In the genomic region with DNA sequence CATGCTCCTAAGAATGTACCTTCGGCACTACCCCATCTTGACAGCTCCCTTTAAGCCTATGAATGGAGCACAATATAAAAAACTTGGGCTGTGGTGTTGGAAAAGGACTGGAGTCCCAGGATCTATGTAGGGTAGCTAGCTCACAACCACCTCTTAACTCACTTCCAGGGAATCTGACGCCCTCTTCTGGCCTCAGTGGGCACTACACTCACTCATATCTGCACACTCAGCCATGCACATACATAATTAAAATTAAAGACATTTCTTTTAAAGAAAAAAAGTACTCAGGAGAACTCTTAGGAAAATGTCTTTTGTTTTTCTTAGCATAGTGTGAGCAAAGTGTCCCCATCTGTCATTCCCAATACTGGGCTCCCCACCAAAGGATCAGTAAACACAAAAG, we compare ENCODE assay signal across 9 mouse cellular contexts.
DNase-seq lines count a peak whose midpoint lies in the region; ATAC-seq and TF ChIP-seq lines count a peak whose summit lies in the region.
"Had no signal": no experiment of that assay in that cellular context is flagged by ENCODE, and none has a peak within 500 bp of the region (broad histone marks: within the 10 kb centered on the region; RNA-seq: fewer than 3 reads in every experiment).

No protein-coding gene starts in this region.

- no peaks in the 10 kb centered on the region for H3K27me3 ChIP-seq in heart, postnatal 0 days (ENCODE audit: control insufficient read depth, insufficient read depth, low read length)
- H3K27me3 ChIP-seq in heart, embryonic 12.5 days (replicated peaks): no peaks in the 10 kb centered on the region

- no peak overlapping the region for H3K4me3 ChIP-seq in heart, postnatal 0 days (ENCODE audit: low read depth, low read length)
- H3K4me3 ChIP-seq in heart, embryonic 12.5 days: no peak overlapping the region
- H3K4me3 ChIP-seq: forebrain, embryonic 10.5 days had no signal

- H3K36me3 ChIP-seq in heart, postnatal 0 days (replicated peaks; ENCODE audit: control insufficient read depth, insufficient read depth, low read length): no peaks in the 10 kb centered on the region
- no peaks in the 10 kb centered on the region for H3K36me3 ChIP-seq in heart, embryonic 12.5 days
- H3K36me3 ChIP-seq: forebrain, embryonic 10.5 days had no signal

- peaks cover 29% of the 10 kb centered on the region for H3K4me1 ChIP-seq in heart, postnatal 0 days (ENCODE audit: control insufficient read depth, insufficient read depth)
- peaks cover 54% of the 10 kb centered on the region for H3K4me1 ChIP-seq in heart, embryonic 12.5 days (replicated peaks)

- H3K27ac ChIP-seq in heart, postnatal 0 days (ENCODE audit: low read depth): no peak overlapping the region
- H3K27ac ChIP-seq in heart, embryonic 12.5 days (ENCODE audit: poor library complexity, severe bottlenecking): no peak overlapping the region

- no peak overlapping the region for H3K9ac ChIP-seq in heart, postnatal 0 days (replicated peaks; ENCODE audit: low read depth, low read length)
- no peak overlapping the region for H3K9ac ChIP-seq in heart, embryonic 12.5 days

- peak; percentile 34 for TF ChIP-seq CTCF in heart, postnatal 0 days (IDR thresholded peaks at IDR 0.05; ENCODE audit: low read depth)

- no peak overlapping the region for H3K4me2 ChIP-seq in heart, postnatal 0 days (ENCODE audit: low read depth, low read length)
- H3K4me2 ChIP-seq in heart, embryonic 12.5 days: no peak overlapping the region

- DNase-seq in heart, postnatal 0 days (ENCODE audit: low spot score): no peak
- peak; percentile 16 for DNase-seq in retina, embryonic 14.5 days (ENCODE audit: low spot score)
- DNase-seq in retina, postnatal 1 day: no peak
- DNase-seq in kidney, postnatal 4 days: peak; percentile 43 to 53
- no peak for DNase-seq in urinary bladder, postnatal 25 days (ENCODE audit: low spot score)
- DNase-seq in ovary, postnatal 14 days (ENCODE audit: low spot score): no peak
- no peak for DNase-seq in layer of hippocampus, adult 18-20 months (ENCODE audit: low spot score in 2 of 2)

- 66% methylated on average over 2 of the region's 2 CpGs for WGBS in heart, postnatal 0 days
- WGBS in heart, embryonic 12.5 days: 66% methylated on average over 2 of the region's 2 CpGs

- no peak for TF ChIP-seq EP300 in heart, postnatal 0 days (IDR thresholded peaks at IDR 0.05; ENCODE audit: low read depth)

- ATAC-seq in heart, postnatal 0 days (ENCODE audit: insufficient read depth, low read depth): no peak
- no peak for ATAC-seq in heart, embryonic 12.5 days (ENCODE audit: insufficient number of reproducible peaks, low FRiP score)

- no peaks in the 10 kb centered on the region for H3K9me3 ChIP-seq in heart, postnatal 0 days (replicated peaks; ENCODE audit: control insufficient read depth, low read length)
- H3K9me3 ChIP-seq in heart, embryonic 12.5 days (replicated peaks): no peaks in the 10 kb centered on the region
- H3K9me3 ChIP-seq: forebrain, embryonic 10.5 days had no signal

Comparison
In these comparisons a context has a peak if more than half of its experiments do, and no peak if none do; other contexts are left out.
1. DNase-seq: peak in retina, embryonic 14.5 days (single experiment) and kidney, postnatal 4 days (2 of 2); none in heart, postnatal 0 days (single experiment), retina, postnatal 1 day (single experiment), urinary bladder, postnatal 25 days (single experiment), ovary, postnatal 14 days (single experiment) and layer of hippocampus, adult 18-20 months (0 of 2).